Mouse (Mus musculus): ENCODE data around the gene Hoxc6. TPM values are rescaled to one million over a fixed set of nuclear protein-coding genes. Genes with fewer than 3 reads are reported as not detected.

Hoxc6 gene
- polyA plus RNA-seq, 1 experiment: not detected

- DNase-seq (ENCODE audit: extremely low spot score in 1 of 2, low spot score in 1 of 2): no peak
These were observed 12.9 kb downstream of the Hoxc6 start for GRCm38 (mm10) chr15:103010847-103011555.

- DNase-seq (ENCODE audit: extremely low spot score in 1 of 2, low spot score in 1 of 2): no peak
These were observed 13.9 kb downstream of the Hoxc6 start for GRCm38 (mm10) chr15:103011928-103012486.

GRCm38 (mm10) chr15:103013238-103013984, 15.4 kb downstream of the Hoxc6 start:
- DNase-seq (ENCODE audit: extremely low spot score in 1 of 2, low spot score in 1 of 2): peak in 1 of 2 experiments; percentile 50

DNA sequence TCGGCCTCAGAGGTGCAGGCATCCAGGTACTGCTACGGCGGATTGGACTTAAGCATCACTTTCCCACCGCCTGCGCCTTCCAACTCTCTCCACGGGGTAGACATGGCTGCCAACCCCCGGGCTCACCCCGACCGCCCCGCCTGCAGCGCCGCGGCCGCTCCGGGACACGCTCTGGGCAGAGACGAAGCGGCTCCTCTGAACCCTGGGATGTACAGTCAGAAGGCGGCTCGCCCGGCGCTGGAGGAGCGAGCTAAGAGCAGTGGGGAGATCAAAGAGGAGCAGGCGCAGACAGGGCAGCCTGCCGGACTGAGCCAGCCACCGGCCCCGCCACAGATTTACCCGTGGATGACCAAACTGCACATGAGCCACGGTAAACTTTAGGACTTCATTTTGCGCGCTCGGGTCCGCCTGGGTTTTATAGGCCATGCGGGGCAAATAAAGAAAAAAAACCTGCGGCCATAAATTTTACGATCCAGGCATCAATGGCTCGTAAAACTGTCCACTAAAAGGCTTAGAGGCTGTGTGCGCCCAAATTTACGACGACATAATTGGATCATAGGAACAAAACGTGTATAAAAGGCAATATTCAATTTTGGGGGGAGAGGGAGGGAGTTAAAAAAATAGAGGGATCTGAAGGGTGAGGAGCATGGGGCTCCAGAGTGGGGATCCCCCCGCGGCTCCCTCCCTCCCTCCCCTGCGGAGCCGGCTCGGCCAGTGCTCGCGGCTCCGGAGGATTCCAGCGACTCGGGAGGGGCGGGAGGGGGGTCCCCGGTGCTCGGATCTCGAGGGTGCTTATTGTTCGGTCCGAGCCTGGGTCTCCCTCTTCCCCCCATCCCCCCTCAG, 16.3 kb downstream of the Hoxc6 start:
- DNase-seq (ENCODE audit: extremely low spot score in 1 of 2, low spot score in 1 of 2): no peak

DNA sequence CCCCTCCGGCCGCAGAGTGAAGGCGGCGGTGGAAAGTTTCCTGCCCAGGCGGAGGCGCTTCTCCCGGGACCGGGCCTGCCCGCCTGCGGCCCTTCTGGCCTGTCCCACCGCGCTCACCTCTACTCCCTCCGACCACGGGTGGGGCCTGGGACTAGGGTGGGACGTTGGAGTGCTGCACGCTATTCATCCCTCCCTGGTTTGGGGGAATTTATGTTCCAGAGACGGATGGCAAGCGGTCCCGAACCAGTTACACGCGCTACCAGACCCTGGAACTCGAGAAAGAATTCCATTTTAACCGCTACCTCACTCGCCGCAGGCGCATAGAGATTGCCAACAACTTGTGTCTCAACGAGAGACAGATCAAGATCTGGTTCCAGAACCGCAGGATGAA, 16.9 kb downstream of the Hoxc6 start:
- no peak for DNase-seq (ENCODE audit: extremely low spot score in 1 of 2, low spot score in 1 of 2)

DNA sequence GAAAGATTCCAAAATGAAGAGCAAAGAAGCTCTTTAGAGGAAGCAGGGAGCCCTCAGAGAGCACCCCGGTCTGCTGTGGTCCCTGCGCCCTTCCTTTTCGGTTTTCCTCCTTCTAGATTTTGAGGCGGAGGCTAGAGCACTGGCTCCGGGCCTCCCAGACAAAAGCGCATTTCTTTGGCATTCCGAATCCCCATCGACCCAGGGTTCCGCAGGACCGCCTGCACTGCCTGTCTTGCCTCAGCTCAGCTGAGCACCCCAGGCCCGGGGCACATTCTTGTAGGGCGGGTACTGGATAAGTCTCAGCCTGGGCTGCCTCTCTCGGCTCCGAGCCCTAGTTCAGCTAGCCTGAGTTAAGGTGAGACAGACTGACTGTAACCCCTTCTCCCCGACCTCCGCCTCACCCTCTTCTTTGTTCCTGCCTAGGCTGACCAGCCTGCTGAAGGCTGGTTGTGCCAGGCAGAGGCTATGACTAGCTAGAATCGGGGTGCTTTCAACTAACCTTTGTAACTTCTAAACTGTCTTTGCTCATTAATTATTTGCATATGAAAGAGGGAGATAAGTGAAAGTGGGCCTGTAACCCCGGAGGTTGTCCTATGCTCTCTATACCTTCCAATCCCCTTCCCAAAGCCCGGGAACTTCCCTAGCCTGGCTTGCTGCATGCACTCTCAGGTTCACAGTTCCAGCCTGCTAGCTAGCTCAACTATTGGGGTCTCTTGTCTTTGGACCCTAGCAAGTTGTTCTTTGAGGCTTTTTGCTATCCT, 17.5 kb downstream of the Hoxc6 start:
- no peak for DNase-seq (ENCODE audit: extremely low spot score in 1 of 2, low spot score in 1 of 2)

DNA sequence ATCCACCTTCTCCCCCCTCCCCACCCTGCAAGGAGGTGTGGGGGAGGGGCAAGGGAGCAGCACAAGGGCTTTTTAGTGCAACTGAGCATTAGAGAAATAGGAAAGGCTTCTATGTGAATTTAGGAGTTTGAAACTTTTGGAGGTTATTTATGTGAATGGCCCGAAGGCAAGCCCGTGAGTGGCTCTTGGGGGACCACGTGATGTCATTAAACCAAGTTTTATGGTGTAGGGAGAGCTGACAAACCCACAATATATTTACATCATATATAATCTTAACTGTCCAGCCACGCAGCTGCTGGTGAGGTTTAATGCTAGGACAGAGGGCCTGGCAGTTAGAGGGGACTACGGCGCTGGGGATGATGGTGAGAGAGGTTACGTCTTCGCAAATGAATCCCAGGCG, 20.6 kb downstream of the Hoxc6 start, which contains the start of gene Hoxc4:
TSS of gene Hoxc4 (plus strand) at position 299 of the 400 bp plus-strand sequence.
- DNase-seq (ENCODE audit: extremely low spot score in 1 of 2, low spot score in 1 of 2): no peak

DNA sequence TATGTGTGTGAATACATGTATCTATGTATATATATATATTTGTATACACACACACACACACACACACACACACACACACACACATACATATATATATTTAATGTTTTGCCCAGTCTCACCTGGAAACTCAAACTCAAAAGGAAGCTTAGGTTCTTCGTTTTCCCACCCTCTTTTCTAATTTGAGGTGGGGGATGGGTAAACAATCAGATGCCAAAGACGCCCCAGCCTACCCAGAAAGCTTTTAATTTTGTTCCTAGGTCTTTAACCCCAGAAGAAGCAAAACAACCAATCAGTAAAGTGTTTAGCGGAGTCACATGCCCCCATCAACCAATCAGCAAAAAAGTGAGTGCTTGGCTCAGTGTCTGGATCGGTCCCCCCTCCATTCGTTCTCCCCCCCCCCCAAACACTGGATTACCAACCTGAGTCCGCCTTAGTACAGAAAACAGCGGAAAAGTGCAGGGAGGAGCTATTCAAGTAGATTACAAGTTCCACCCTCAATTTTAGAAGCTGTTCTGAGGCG, 22.9 kb downstream of the Hoxc6 start:
- DNase-seq (ENCODE audit: extremely low spot score in 1 of 2, low spot score in 1 of 2): no peak

GRCm38 (mm10) chr15:103021544-103021943, 23.5 kb downstream of the Hoxc6 start:
- no peak for DNase-seq (ENCODE audit: extremely low spot score in 1 of 2, low spot score in 1 of 2)

DNA sequence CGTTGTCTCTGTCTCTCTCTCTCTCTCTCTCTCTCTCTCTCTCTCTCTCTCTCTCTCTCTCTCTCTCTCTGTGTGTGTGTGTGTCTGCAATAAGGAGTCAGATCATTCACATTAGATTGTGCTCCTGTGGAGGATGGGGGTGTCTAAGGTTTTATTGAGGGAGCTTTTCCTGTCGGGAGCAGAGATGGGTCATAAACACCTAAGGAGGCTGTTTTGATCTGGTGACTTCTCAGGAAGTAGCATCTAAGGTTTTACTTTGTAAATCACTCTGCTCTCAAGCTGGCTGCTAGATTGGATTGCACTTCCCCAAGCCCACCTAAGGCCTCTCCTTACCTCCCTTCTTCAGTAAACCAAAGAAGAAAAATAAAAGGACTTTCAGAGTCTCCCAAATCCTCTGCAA, 26.1 kb downstream of the Hoxc6 start:
- DNase-seq (ENCODE audit: extremely low spot score in 1 of 2, low spot score in 1 of 2): no peak

- DNase-seq (ENCODE audit: extremely low spot score in 1 of 2, low spot score in 1 of 2): no peak
These were observed 29.5 kb downstream of the Hoxc6 start for GRCm38 (mm10) chr15:103027266-103028235.

GRCm38 (mm10) chr15:103028916-103029512, 31.0 kb downstream of the Hoxc6 start:
- DNase-seq (ENCODE audit: extremely low spot score in 1 of 2, low spot score in 1 of 2): no peak

DNA sequence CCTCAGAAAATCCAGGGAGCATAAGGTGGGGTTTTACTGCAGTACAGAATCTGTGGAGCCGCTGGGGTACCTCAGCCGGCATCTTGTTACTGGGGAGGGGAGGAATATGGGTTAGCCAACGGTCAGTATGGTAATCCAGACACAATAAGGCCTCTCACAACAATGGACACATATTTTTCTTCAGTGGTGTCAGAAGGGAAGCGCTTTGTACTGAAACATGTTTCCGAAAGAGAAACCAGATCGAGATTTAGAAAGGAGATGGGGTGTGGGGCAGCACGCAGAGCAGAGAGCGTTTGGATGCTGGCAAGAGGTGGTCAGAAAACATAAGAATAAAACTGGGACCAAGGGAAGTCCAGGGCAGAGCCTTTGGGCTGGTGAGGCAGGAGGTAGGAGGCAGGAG, 32.1 kb downstream of the Hoxc6 start:
- no peak for DNase-seq (ENCODE audit: extremely low spot score in 1 of 2, low spot score in 1 of 2)

DNA sequence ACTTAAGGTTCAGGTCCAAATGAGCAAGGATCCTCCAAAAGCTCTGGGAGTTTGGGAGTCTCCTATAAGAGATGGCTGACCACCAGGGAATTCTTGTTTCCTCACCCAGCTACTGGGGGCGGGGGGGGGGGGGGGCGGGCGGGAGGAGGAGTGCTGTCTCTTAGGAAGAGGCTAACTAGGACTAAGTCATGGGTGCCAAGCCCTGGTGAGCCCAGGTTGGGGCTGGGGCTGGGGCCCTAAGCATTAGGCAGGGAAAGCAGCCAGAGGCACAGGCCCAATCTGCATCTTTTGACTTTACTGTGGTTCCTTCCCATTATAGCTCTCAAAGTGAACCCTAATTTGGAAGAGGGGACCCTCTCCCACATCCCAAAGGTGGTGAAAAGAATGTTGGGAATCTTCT, 34.1 kb downstream of the Hoxc6 start:
- DNase-seq (ENCODE audit: extremely low spot score in 1 of 2, low spot score in 1 of 2): no peak

DNA sequence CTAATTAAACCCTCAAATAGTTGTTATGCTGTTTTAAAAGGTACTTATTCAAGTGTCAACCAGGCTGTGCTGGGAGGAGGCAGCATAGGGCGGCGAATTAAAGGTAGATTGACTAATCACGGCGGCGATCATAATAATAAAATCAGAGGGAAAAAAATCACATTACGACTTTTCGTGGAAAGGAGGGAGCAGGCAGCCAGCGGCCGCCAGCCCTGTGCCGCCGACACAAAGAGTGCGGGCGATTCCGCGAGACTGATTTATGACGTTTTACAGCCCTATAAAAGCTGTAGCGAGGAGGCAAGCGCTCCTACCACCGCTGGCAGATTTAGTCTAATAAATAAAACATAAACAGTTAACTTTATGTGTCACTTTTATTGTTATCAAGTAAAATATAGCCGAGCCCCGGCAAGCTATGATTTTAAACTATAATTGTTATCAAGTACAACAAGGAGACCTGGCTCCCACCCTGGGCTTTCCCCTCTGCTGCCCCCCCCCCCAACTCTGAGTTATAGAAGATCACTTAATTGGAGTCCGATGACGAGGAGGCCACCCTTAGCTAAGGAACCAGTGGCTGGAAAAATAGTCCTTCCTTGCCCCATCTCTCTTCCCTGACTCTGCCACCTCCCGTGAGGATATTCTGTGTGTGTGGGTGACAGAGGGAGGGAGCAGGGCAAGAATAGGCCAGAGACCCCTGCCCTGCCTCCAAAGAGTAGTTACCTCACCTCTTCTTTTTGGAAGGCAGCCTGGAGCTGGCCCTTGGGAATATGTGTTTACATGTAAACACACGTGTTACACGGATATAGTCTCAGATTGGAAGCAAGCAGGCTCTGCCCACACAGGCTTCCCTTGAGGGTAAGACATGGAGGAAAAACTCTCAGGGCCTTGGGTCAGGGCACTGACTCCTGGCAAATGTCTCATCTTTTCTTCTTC, 34.9 kb downstream of the Hoxc6 start:
- DNase-seq (ENCODE audit: extremely low spot score in 1 of 2, low spot score in 1 of 2): no peak

GRCm38 (mm10) chr15:103034043-103034806, 36.2 kb downstream of the Hoxc6 start:
- no peak for DNase-seq (ENCODE audit: extremely low spot score in 1 of 2, low spot score in 1 of 2)
